Mouse (Mus musculus): ENCODE data around the gene G3bp1.
A peak's percentile ranks its signal among the peaks of the same experiment; 100 is the strongest.

Gene G3bp1

DNA sequence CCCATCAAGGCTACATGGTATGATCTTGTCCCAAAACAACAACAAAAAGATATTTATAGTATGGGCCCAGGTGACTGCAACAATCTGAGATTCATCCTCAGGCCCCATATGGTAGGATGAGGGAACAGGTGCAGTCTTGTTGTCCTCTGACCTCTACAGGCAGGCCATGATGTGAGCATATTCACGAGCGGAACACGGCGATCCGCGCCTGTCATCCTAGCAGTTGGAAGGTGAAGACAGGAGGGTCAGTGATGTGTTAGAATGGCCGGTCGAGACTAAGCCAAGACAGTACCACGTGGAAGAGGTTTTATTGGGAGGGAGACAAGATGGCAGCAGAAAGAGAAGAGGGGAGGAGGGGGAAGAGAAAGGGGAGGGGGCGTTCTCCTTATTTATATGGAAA, 4.8 kb upstream of the G3bp1 start:
- no peak for DNase-seq (ENCODE audit: extremely low spot score, low spot score)

DNA sequence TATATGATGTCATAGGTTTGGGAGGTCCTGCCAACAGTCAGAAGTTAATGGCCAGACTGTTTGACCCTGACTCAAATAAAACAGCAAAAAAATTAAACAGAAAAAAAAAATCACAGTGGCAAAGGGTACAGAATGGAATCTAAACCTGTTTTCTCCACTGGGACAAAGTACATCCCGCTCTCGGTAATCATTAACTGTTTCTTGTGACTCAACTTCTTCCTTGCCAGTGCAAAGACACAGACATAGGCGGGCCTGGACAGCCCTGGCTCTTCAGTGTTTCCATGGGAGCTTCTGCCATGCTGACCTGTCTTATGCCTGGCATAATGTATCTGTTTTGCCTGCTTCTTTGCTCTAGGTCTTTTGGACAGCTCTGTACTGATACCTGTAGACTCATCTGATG, 4.3 kb upstream of the G3bp1 start:
- no peak for DNase-seq (ENCODE audit: extremely low spot score, low spot score)

DNA sequence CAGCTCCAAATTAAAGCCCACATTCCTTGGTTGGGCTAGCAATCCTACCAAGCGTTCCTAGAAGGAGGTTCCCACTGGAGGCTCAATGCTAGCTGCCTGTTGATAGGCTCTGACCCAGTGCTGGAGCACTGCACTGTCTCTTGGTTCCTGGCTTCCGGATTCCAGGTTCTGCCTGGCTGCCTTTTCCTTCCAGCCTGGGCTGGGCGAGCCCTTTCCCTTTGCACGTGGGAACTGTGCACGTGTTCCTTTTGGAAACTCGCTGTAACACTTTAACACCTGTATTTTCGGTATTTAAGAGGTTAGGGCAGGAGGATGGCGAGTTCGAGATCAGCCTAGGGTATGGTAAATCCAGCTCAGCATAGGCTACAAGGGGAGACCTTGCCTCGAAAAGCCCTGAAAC, 1.5 kb upstream of the G3bp1 start:
- no peak for DNase-seq (ENCODE audit: extremely low spot score, low spot score)

DNA sequence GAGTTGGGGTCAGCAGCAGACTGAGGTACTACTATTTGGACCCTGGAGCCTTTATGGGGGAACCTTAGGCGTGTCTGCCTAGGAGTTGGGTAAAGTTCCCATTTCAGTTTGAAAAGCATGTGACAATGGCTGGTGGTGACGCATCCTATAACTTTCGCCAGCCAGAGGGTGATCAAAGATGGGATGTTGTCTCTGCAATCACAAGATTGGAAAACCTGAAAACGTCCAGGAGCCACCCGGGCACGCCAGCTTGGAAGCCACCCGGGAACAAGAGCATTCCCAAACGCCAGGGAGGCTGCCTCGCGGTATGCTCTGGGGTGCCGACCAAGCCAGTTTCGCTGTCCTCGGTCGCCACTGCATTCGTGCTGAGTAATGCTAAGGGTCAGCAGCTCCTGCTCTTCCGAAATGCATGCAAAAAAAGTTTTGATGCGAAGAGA, 856 bp upstream of the G3bp1 start:
- no peak for DNase-seq (ENCODE audit: extremely low spot score, low spot score)

DNA sequence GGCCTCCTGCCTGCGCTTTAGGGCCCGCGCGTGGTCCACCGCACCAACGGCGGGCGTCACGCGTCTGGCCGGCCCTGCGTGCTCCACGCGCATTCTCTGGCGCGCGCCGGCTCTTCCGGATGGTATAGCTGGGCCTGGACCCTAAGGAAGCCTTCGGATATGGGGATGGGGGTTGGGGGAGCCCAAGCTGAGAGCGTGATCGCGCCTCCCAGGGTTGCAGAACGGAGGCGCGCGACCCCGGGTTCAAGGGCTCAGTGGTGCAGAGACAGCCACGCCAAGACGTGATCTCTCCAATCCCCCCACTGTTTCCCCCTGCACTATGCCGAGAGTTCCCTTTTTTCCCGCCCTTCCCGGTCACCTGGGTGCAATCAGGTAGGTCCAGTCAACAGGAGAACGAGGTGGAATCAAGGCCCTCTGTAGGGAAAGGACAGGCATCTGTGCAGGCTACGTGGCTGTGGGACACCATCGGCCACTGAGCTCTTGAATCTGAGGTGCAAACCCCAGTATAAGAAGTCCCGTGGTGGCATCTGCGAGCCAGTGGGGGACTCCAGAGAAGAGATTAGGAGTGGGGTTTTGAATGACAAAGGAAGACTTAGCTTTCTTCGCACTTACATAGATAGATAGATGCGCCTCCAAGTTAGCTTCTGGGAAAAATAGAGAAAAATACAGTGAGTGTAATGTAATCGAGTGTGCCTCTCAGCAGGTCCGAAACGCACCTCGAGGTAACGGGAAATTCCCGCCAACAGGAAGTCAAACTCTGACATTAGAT, 622 bp downstream of the G3bp1 start:
- DNase-seq (ENCODE audit: extremely low spot score, low spot score) = no peak

DNA sequence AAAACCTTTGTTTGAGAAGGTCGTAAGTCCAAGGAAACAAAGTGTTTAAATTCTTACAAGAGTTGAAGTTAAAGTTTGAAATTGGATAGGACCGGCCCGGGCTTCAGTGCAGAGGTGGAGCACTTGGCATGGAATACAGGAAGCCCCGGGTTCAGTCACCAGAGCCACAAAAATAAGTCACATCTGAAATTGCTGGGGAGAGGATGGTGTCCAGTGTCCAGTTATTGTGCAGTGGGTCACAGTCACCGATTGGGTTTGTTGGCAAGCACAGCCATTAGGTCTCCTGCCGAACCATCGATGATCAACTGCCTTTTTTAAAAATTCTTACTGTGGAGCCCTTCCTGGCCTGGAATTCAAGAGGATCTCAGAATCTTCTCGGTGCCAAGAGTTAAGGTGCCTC, 1.3 kb downstream of the G3bp1 start:
- no peak for DNase-seq (ENCODE audit: extremely low spot score, low spot score)

DNA sequence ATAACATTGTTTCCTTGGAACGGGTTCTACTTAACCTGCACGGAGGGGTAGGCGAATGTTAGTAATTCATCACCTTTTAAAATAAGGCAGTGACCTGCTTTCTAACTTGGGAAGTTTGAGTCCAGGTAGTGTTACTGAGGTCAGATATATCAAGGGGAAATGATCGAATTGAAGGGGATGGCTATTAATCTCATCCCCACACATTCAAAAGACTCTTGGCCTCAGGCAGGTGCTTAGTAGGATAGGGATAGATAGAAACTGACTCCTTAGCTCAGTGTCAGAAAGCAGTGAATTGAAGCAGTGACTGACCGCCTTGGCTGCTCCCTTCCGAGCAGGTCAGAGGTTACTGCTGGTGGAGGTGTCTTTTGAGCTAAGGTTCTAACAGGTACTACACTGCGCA, 2.0 kb downstream of the G3bp1 start:
- DNase-seq (ENCODE audit: extremely low spot score, low spot score) = no peak

DNA sequence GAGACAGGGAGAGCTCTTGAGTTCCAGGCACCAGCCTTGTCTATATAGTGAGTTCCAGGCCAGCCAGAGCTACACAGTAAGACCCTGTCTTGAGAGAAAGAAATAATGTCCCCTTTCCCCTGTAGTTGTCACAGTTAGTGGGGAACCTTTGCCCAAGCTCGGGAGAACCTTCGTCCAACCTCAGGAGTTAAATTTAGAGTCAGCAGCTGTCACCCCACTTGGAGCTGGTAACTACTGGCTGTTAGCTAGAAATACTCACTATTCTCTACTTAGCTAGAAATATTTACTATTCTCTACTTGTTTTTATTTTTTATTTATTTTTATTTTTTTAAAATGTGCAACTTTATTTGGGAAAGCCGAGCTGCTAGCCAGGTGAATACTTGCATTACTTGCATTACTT, 3.7 kb downstream of the G3bp1 start:
- DNase-seq (ENCODE audit: extremely low spot score, low spot score) = no peak

DNA sequence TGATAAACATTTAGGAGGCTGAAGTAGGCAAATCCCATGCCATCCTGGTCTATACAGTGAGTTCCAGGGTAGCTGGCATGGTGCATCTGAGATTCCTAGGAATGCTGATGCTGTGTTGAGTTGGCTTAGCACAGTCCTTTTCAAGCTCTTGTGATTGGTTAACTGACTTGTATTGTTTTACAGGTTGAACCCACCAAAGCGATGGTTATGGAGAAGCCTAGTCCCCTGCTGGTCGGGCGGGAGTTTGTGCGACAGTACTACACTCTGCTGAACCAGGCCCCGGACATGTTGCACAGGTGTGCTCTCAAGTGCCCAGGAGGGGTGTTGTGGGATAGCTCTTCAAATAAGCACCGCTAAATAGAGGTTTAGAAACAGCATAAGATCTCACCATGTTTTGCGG, 16.0 kb downstream of the G3bp1 start:
- DNase-seq (ENCODE audit: extremely low spot score, low spot score) = no peak

DNA sequence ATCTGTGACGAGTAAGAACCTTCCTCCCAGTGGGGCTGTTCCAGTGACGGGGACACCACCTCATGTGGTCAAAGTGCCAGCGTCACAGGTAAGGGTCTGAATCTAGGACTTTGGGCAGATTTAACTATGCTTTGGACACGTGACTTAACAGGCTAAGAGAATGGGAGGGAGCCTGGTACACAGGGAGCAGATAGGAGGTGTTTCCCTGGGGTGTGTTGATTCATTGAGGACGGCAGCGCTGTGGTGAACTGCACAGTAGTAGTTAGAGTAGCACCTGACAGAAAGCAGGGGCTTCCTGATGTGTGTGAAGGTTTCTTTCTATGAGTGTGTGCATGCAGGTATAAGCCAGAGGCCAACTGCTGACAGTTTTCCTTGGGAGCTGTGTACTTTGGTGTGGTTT, 26.7 kb downstream of the G3bp1 start:
- DNase-seq (ENCODE audit: extremely low spot score, low spot score) = no peak

DNA sequence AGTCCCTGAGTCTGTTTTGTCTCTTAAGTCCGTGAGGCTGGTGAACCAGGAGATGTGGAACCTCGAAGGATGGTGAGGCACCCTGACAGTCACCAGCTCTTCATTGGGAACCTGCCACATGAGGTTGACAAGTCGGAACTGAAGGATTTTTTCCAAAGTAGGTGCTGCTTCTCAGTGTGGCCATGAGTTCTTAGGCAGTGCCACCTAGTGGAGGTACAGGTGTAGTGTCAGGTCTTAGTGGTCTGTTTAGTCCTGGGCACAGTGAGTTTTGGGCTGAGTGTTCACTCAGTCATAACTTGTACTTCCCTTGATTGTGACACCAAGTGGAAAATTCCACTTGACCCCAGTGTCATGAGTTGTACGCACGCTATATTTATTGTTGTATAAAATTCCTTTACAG, 28.4 kb downstream of the G3bp1 start:
- peak; percentile 53 for DNase-seq (ENCODE audit: extremely low spot score, low spot score)

DNA sequence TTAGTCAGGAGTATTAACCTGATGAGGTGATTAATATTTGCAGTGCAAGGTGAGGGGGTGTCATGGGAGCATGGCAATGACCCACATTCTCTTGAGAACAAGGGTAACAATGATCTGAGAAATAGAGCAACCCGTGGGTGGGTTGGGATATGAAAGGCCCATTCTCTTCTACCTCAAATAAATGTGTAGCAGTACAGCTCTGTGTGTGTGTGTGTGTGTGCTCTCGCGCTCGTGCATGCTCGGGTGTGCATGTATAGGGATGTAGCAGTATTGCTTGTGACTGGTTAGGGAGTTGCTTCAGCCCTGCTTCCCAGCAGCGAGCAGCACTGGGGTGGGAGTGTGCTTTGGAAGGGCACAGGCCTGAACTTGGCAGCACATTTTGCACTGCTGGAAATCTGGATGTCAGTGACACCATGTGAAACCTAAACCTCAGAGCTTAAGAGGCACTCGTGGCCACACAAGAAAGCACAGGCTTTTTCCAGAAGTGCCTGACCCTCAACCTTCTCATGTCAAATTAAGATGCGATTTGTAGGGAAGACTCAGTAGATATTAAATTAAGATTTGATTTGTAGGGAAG, 32.6 kb downstream of the G3bp1 start:
- DNase-seq (ENCODE audit: extremely low spot score, low spot score) = no peak

DNA sequence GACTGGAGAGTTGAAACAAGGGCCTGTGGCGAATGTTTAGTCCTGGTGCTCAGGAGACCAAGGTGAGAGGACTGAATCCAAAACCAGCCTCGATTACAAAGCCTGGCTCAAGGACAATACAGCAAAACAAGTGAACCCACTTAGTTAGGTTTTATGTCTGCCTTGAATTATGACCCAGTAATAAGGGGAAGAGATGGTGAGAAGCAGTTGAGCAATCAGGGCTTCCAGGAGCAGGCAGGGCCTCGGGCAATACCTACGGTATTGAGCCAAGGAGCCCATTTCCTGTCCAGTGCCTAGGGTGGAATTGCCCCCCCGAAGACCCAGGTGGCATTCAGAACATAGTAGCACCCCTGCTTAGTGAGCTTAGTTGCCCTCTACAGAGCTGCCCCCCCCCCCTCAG, 33.4 kb downstream of the G3bp1 start:
- DNase-seq (ENCODE audit: extremely low spot score, low spot score) = no peak

DNA sequence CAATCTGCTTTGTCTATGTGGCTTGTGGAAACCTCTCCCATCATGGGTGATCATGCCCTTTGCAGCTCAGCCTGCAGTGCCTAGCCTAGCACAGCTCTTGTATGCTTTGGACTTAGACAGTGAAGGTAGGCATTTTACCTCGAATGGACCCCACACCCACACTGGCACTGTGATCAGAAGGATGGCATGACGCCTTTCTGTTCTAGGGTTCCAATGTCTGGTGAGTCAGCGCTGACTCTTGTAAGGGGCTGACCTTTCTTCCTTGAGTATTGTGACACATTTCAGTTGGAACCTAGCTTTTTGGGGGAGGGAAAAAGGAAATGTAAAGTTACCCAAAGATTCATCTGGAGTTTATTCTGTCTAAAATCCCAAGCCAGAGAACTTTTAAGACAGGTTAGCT, 36.0 kb downstream of the G3bp1 start:
- DNase-seq (ENCODE audit: extremely low spot score, low spot score) = no peak

DNA sequence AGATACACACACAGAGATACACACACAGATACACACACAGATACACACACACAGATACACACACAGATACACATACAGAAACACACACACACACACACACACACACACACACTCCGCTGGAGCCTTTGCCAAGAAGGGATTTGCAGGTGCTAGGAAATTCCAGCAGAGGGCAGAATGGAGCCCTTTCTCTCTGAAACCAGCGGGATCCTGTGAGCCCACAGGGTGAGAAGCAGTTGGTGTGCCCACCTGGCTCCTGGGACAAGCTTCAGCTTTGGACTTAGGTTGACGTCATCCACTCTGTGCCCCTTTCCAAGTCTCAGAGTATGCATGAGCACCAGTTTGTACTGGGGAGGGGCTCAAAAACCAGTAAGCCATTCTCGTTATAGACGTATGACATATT, 41.9 kb downstream of the G3bp1 start:
- peak; percentile 40 for DNase-seq (ENCODE audit: extremely low spot score, low spot score)

DNA sequence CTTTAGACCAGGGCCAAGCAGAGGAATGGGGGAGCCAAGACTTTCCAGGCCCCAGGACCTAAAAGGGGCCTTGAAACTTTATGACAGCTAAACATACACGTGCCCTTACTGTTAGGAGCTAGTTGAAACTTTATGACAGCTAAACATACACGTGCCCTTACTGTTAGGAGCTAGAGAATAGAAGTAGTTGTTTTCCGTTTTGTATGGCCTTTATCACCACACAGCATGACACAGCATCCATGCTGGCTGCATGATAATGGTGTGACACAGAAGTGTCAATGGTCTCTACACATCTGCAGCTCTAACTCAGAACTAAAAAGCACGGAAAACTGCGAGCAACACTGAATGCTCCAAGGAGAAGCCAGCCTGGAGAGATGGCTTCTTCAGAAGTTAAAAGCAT, 48.2 kb downstream of the G3bp1 start:
- no peak for DNase-seq (ENCODE audit: extremely low spot score, low spot score)

DNA sequence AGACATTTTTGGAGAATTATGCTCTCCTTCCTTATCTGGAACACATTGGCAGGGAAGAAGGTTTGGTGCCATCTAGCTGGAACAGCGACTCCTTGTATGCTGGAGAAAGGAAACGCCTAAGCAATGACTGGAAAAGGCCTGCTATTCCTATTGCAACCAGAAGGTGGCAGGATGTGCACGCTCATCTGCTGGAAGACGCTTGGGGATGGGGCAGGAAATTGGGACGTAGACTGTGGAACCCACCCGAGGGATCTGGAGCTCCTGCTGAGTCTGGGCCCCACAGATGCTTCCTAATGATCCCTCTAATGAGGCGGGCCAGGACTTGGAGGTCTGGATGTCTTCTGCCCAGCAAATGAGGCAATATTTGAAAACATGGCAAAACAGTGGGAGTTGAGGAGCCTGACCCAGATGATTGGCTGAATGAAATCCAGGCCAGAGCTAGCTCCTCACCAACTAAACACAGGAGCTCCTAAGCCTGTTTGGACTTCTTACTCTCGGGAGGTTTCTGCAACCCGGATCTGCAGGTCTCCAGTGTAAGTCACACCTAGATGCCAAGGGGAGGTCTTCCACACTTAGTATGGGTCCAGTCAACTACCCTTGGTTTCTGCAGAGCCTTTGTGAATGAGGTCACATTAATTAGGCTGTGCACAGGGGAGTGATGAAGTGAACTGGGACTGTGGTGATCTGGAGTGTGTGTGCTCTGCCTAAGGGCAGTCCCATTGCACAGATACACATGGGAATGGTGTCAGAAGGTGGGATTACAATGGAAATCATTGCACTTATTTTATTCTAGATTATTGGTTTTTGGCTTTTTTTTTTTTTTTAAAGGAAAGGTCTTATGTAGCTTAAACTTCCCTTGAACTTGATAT, 49.6 kb downstream of the G3bp1 start:
- DNase-seq (ENCODE audit: extremely low spot score, low spot score) = peak; percentile 86

DNA sequence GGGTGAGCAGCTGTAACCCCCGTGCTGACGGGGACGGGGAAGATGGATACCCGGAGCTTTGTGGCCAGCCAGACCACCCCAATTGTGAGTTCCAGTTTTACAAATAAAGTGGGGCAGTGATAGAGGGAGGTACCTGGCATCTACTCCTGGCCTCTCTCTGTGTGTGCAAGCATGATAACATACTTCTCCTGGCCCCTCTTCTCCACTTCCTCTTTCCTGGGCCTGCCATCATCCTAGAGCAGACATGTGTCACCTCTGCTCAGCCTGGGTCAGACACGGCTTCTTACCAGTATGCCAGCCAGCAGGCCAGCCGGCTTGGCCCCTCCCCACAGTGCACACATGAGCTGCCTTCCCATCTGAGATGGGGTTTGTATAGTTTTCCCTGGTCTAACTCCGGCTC, 61.3 kb downstream of the G3bp1 start:
- no peak for DNase-seq (ENCODE audit: extremely low spot score, low spot score)

DNA sequence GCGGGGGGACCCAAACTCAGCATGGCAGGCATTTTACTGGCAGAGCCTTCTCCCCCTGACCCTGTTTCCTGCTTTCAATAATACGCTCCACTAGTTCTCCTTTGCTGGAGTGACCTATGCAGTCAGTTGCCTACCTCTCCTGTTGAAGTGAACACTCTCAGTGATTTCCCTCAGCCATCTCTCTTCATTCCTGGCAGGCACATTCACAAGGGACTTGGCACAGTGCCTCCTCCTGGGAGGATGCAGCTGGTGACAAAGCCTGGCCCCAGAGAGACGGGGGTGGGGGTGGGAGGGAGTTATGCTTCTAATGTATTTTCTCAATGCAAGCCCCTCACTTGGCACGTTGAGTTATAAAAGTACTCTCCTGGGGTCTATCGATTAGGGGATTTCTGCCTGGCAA, 63.9 kb downstream of the G3bp1 start:
- DNase-seq (ENCODE audit: extremely low spot score, low spot score) = no peak

DNA sequence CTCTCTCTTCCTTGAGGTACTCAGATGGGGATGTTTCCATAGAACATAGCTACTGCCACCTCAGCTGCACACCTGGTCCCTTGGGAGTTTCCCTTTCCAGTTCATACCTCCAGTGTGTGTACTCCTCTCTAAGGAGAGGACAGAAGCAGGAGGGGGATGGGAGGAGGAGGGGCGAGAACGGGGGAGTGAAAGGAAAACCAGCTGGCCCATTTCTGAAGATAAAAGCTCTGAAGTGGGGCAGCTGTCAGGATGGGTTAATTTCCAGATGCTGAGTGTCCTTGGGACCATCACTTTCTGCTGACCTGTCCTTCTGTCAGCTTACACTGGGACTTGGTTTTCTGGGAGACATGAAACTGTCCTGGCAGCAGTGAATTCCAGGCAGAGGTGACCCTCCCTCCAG, 65.3 kb downstream of the G3bp1 start:
- DNase-seq (ENCODE audit: extremely low spot score, low spot score) = no peak

DNA sequence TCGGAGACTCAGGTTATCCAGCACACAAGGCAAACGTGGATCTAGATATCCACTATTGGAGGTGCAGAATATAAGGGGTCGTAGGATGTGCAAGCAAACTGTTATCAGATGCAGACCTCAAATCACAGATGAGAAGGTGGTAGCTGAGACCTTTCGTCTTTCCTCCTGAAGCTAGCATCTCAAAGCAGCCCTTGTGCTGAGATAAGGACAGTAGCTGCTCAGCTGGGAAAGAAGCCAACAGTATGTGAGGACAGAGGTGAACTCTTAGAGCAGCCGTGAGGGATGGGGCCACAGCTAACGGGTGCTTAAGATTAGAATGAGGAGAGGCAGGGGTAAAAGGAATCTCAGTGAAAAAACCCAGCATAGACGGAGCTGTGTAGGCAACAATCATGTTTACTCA, 72.6 kb downstream of the G3bp1 start:
- DNase-seq (ENCODE audit: extremely low spot score, low spot score) = no peak

DNA sequence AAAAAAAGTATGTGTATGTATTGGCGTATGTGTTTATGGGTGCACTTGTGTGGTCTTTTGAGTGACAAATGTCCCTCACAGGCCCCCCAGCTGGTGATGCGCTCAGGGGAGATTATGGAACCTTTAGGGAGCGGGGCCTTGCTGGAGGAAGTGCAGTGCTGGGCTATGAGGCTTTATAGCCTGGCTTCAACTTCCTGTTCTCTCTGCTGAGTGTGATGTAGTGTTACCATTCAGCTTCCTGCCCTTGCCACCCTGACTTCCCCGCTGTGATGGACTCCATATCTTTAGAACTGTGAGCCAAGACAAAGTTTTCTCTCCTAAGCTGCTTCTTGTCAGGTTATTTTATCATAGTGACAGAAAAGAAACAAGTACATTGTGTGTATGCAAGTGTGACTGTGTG, 73.2 kb downstream of the G3bp1 start:
- no peak for DNase-seq (ENCODE audit: extremely low spot score, low spot score)

DNA sequence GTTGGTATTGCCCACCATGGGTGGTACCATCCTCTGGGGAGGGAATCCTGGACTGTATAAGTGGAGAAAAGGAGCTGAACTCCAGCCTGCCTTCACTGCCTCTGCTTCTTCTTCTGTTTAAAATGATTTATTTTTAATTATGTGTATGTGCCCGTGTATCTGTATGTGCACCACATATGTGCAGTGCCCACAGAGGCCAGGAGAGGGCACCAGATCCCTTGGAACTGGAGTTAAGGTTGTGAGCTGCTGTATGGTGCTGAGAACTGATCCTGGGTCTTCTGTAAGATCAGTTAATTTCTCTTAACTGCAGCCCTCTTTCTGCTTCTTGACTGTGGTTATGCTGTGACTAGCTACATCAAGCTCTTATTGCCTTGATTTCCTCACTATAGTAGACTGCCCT, 76.2 kb downstream of the G3bp1 start:
- DNase-seq (ENCODE audit: extremely low spot score, low spot score) = no peak
